Mouse (Mus musculus): ENCODE measurements around the gene Nop2.

- TF ChIP-seq CTCF (IDR thresholded peaks at IDR 0.05; ENCODE audit: extremely low read depth, insufficient read length, insufficient replicate concordance, low read depth, low read length), result no peak
- no peak for TF ChIP-seq POLR2A (IDR thresholded peaks at IDR 0.05; ENCODE audit: low read depth, low read length)
Measured at GRCm38 (mm10) chr6:125148926-125149568, 17.3 kb downstream of the Nop2 start.

Measured in small intestine, adult 2 months (tissue).